Mouse (Mus musculus) hindbrain, embryonic 16.5 days (tissue): Measurements from ENCODE around the gene Zfp385c. TPM values are rescaled to one million over a fixed set of nuclear protein-coding genes. Genes with fewer than 3 reads are reported as not detected.

Experiments
- ATAC-seq: fragments of 200-750 bp; cut with Nextera tagmentation; 2 replicates; pipeline ENCODE4 v1.8.0; 2017; ENCODE audit warnings: moderate TSS enrichment, moderate library complexity
- H3K27ac ChIP-seq: fragments of 300-500 bp; sonication (generic); 2 replicates; pipeline ENCODE4 v1.5.1; 2014; ENCODE audit warnings: low read depth, mild to moderate bottlenecking, control low read depth, low read length, moderate library complexity
- H3K27me3 ChIP-seq: fragments of 300-500 bp; sonication (generic); replicated peaks from 2 replicates; pipeline ENCODE4 v1.6.1; 2014; ENCODE audit warnings: low read length; ENCODE audit not compliant: control insufficient read depth, insufficient read depth
- H3K36me3 ChIP-seq: fragments of 300-500 bp; sonication (generic); 2 replicates; pipeline ENCODE4 v1.6.1; 2014; ENCODE audit warnings: mild to moderate bottlenecking, low read length, moderate library complexity, mixed read lengths; ENCODE audit not compliant: control insufficient read depth, insufficient read depth
- H3K4me1 ChIP-seq: fragments of 300-500 bp; sonication (generic); 2 replicates; pipeline ENCODE4 v1.6.1; 2014; ENCODE audit warnings: low read depth, low read length; ENCODE audit not compliant: control insufficient read depth, insufficient read depth
- H3K4me2 ChIP-seq: fragments of 300-500 bp; sonication (generic); 2 replicates; pipeline ENCODE4 v1.6.1; 2014; ENCODE audit warnings: mild to moderate bottlenecking, low read length, control low read depth, moderate library complexity
- H3K4me3 ChIP-seq: fragments of 300-500 bp; sonication (generic); 2 replicates; pipeline ENCODE4 v1.5.1; 2014; ENCODE audit warnings: mild to moderate bottlenecking, low read length, control low read depth, moderate library complexity
- H3K9ac ChIP-seq: fragments of 300-500 bp; sonication (generic); 2 replicates; pipeline ENCODE4 v1.6.1; 2014; ENCODE audit warnings: low read depth, mild to moderate bottlenecking, control low read depth, low read length, moderate library complexity
- H3K9me3 ChIP-seq: fragments of 300-500 bp; sonication (generic); 2 replicates; pipeline ENCODE4 v1.6.1; 2014; ENCODE audit warnings: mild to moderate bottlenecking, low read length, moderate library complexity; ENCODE audit not compliant: control insufficient read depth
- WGBS: fragments of 180-500 bp; shearing (Covaris S2); extraction: QIAGEN DNeasy Blood & Tissue Kit; methylation state at CpG from one replicate; pipeline ENCODE4 v1.1.7; 2014; 5-methylcytosine and 5-hydroxymethylcytosine counted together
- polyA plus RNA-seq: library from polyadenylated mRNA; unstranded; fragments of >200 nt; fragmentation: Nextera tagmentation; extraction: Ambion mirVana; gene quantifications from 2 replicates; pipeline ENCODE4 v1.2.1, GENCODE M21; 2015

Zfp385c gene
- polyA plus RNA-seq, 1 experiment from 2014 or later = 2.3 TPM

GRCm38 (mm10) chr11:100628862-100629352, 63.3 kb downstream of the Zfp385c start:
- Histone ChIP-seq H3K4me3 (no peak overlapping the region), H3K4me2 (no peak overlapping the region), H3K9me3 (no peaks in the 10 kb centered on the region), H3K9ac (peak overlapping the region; percentile 45), H3K27me3 (no peaks in the 10 kb centered on the region), H3K27ac (peak overlapping the region; percentile 39; the same call in 1 of the 2 replicates), H3K4me1 (peaks cover 9% of the 10 kb centered on the region), H3K36me3 (peaks cover 18% of the 10 kb centered on the region)
- peak; percentile 70 for ATAC-seq
- WGBS = 30% methylated on average over 13 of the region's 13 CpGs

- Histone ChIP-seq H3K27me3 (no peaks in the 10 kb centered on the region), H3K4me2 (no peak overlapping the region), H3K9me3 (no peaks in the 10 kb centered on the region), H3K9ac (no peak overlapping the region), H3K36me3 (peaks cover 18% of the 10 kb centered on the region), H3K4me3 (no peak overlapping the region), H3K4me1 (peaks cover 13% of the 10 kb centered on the region), H3K27ac (peak overlapping the region; percentile 25; the same call in 1 of the 2 replicates)
- WGBS = 81% methylated on average over 5 of the region's 5 CpGs
- ATAC-seq = no peak
These were observed 64.2 kb downstream of the Zfp385c start for GRCm38 (mm10) chr11:100628056-100628455.

GRCm38 (mm10) chr11:100626701-100627195, 65.5 kb downstream of the Zfp385c start:
- no peak overlapping the region for H3K4me2 ChIP-seq
- H3K36me3 ChIP-seq = peaks cover 18% of the 10 kb centered on the region
- H3K27ac ChIP-seq = no peak overlapping the region
- H3K9ac ChIP-seq = no peak overlapping the region
- ATAC-seq = peak; percentile 53; the same call in 1 of the 2 replicates
- H3K27me3 ChIP-seq = no peaks in the 10 kb centered on the region
- 26% methylated on average over 9 of the region's 9 CpGs for WGBS
- peaks cover 13% of the 10 kb centered on the region for H3K4me1 ChIP-seq
- no peak overlapping the region for H3K4me3 ChIP-seq
- no peaks in the 10 kb centered on the region for H3K9me3 ChIP-seq

GRCm38 (mm10) chr11:100625754-100626700, 66.2 kb downstream of the Zfp385c start:
- no peak overlapping the region for H3K4me2 ChIP-seq
- H3K4me1 ChIP-seq = peaks cover 13% of the 10 kb centered on the region
- WGBS = 95% methylated on average over 23 of the region's 23 CpGs
- H3K9ac ChIP-seq = no peak overlapping the region
- no peaks in the 10 kb centered on the region for H3K27me3 ChIP-seq
- H3K27ac ChIP-seq = no peak overlapping the region
- peaks cover 18% of the 10 kb centered on the region for H3K36me3 ChIP-seq
- no peak overlapping the region for H3K4me3 ChIP-seq
- no peaks in the 10 kb centered on the region for H3K9me3 ChIP-seq
- no peak for ATAC-seq

- Histone ChIP-seq H3K4me1 (peaks cover 12% of the 10 kb centered on the region), H3K9ac (no peak overlapping the region), H3K36me3 (peaks cover 18% of the 10 kb centered on the region), H3K4me3 (no peak overlapping the region), H3K27ac (no peak overlapping the region), H3K4me2 (peak overlapping the region; percentile 47), H3K9me3 (no peaks in the 10 kb centered on the region), H3K27me3 (no peaks in the 10 kb centered on the region)
- 50% methylated on average over 5 of the region's 5 CpGs for WGBS
- no peak for ATAC-seq
These were observed 68.4 kb downstream of the Zfp385c start for GRCm38 (mm10) chr11:100623867-100624266.

- H3K9ac ChIP-seq = peak overlapping the region; percentile 75
- under 1% methylated on average over 24 of the region's 24 CpGs for WGBS
- peaks cover 18% of the 10 kb centered on the region for H3K36me3 ChIP-seq
- no peaks in the 10 kb centered on the region for H3K9me3 ChIP-seq
- peak; percentile 65 for ATAC-seq
- peaks cover 17% of the 10 kb centered on the region for H3K4me1 ChIP-seq
- peak overlapping the region; percentile 53 for H3K4me3 ChIP-seq
- no peaks in the 10 kb centered on the region for H3K27me3 ChIP-seq
- peak overlapping the region; percentile 47 for H3K4me2 ChIP-seq
- peak overlapping the region; percentile 81 for H3K27ac ChIP-seq
These were observed 69.5 kb downstream of the Zfp385c start for GRCm38 (mm10) chr11:100622714-100623113.

GRCm38 (mm10) chr11:100619982-100620381, 72.3 kb downstream of the Zfp385c start, which contains the start of gene Dnajc7:
Gene Dnajc7 (minus strand): TSS chr11:100620168.
- Histone ChIP-seq H3K27me3 (no peaks in the 10 kb centered on the region), H3K4me3 (peak within 1 kb of the TSS; percentile 78), H3K4me1 (peaks cover 21% of the 10 kb centered on the region), H3K9me3 (no peaks in the 10 kb centered on the region), H3K36me3 (peaks cover 5% of the 10 kb centered on the region), H3K9ac (peak within 1 kb of the TSS; percentile 90), H3K27ac (peak within 1 kb of the TSS; percentile 90), H3K4me2 (peak within 1 kb of the TSS; percentile 82)
- WGBS = 2% methylated on average over 11 of the region's 11 CpGs
- ATAC-seq = no peak

GRCm38 (mm10) chr11:100619485-100619975, 72.7 kb downstream of the Zfp385c start:
- 0% methylated on average over 39 of the region's 40 CpGs for WGBS
- peak overlapping the region; percentile 90 for H3K27ac ChIP-seq
- H3K9me3 ChIP-seq = no peaks in the 10 kb centered on the region
- peak; percentile 97 for ATAC-seq
- H3K36me3 ChIP-seq = peaks cover under 1% of the 10 kb centered on the region; the same call in 1 of the 2 replicates
- H3K4me3 ChIP-seq = peak overlapping the region; percentile 78
- peak overlapping the region; percentile 82 for H3K4me2 ChIP-seq
- no peaks in the 10 kb centered on the region for H3K27me3 ChIP-seq
- H3K4me1 ChIP-seq = peaks cover 21% of the 10 kb centered on the region
- H3K9ac ChIP-seq = peak overlapping the region; percentile 90
